Mouse (Mus musculus) kidney, postnatal 10 days (tissue): ENCODE results near the gene Cux1.
"Not testable (repeated sequence)": the region's sequence is repeated elsewhere in the genome, so short reads cannot be mapped to it uniquely, and the experiment has no call there.

Source experiments
- DNase-seq: peaks from one replicate; pipeline ENCODE4 v3.0.0; 2021; ENCODE audit warnings: mixed read lengths

Cux1 gene

GRCm38 (mm10) chr5:136241161-136241560 lies 326.1 kb downstream of the Cux1 start:
- DNase-seq, result no peak

GRCm38 (mm10) chr5:136240381-136240780 lies 326.9 kb downstream of the Cux1 start:
- DNase-seq, result no peak

GRCm38 (mm10) chr5:136237607-136238006 lies 329.7 kb downstream of the Cux1 start:
- peak; percentile 51 for DNase-seq

DNA sequence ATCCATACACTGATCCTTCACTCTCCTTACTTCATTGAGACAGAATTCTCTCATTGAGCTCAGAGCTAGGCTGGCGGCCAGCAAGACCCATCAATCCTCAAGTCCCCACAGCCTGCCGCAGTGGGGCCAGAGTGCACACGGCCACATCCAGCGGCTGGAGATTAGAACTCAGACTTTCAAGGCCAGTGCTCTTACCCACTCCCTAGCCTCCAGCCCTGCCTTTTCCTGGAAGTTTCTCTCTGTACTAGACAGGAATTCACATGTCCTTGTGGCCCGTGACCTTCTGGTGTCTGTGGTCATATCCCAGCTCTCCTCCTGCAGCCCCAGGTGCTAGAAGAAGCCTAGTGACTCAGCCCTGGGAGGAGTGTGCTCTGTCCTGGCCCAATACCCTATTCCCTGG lies 330.7 kb downstream of the Cux1 start:
- DNase-seq, result peak; percentile 47

DNA sequence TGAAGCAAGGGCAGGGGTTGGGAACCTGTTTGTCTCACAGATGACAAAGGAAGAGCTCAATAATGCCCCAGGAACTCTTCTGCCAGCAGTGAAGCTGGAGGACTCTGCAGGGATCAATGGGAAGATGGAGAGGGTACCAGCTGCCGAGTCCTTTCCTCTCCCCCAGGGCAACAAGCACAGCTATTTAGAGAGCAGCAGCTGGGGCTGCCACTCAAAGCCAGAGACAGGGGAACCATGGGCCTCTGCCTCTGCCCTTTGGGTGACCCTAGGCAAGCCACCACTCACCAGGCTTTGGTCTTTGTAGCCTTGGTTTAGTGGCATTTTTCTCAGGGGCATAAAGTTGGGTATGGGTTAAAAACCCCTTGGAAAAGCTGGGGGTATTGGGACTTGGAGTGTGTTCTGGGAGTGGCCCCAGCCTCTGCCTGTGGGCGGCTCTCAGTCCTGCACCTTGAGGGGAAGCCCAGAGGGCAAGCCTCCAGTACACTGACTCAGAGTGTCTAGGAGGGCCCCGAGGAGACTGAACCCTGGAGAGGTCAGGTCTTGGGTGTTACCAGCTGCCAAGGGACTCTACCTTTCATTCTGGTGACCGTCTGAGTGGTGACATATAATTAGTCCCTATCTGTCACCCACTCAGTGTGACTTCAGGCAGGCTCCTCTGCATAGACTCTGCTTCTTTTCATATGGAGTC lies 336.8 kb downstream of the Cux1 start:
- no peak for DNase-seq

DNA sequence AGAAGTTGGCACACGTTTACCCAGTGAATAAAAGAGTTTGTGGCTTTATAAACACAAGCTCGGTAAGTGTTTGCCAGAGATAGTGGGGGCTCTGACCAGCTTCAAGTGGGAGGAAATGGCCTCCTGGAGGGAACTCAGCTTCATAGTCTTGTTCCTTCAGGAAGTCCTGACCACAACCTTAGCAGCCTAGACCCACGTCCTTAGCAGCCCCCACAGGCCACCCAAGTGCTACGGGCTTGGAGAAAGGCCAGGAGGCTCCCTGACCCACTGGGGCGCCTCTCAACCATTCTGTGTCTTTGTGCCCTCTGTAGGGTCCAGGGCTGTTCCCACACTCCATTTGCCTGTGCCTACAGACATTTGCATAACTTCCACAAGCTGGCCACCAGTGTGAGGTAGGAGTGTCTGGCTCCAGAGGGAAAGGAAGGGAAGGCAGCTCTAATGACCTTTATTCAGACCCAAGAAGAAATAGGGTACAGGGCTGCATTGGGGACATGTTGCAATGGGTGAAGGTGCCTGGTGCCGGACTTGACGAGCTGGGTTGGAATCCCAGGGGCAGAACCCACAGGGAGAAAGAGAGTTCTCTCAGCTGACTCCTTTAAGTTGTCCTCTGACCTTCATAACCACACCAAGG lies 340.9 kb downstream of the Cux1 start:
- DNase-seq, result no peak

GRCm38 (mm10) chr5:136218585-136218984 lies 348.7 kb downstream of the Cux1 start:
- peak; percentile 4 for DNase-seq

DNA sequence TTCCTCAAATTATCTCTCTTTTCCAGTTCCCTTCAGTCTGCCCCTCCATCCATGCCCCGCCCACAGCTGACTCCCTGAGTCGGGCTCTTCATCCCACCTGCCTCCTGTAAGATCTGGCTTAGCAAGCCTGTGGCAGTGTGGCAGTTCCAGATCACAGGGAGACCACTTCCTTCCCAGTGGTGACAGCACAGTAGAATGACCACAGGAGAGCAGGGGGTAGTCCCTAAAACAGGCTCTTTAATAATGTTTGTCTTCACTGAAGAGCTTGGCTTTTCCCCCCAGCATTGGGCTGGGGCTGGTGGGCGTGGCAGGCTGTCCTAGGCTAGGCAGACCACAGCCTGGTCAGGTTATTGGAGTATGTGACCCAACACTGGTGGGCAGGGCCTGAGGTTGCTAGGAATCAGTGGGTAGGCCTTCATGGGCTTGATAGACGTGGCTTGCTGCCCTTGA lies 349.3 kb downstream of the Cux1 start:
- DNase-seq, result peak; percentile 4

GRCm38 (mm10) chr5:136217004-136217665 lies 350.2 kb downstream of the Cux1 start:
- peak; percentile 3 for DNase-seq

- DNase-seq, result peak; percentile 58
These were observed 351.3 kb downstream of the Cux1 start for GRCm38 (mm10) chr5:136215958-136216357.

- DNase-seq, result peak; percentile 5
These were observed 352.1 kb downstream of the Cux1 start for GRCm38 (mm10) chr5:136215211-136215610.

- no peak for DNase-seq
These were observed 353.6 kb downstream of the Cux1 start for GRCm38 (mm10) chr5:136213716-136214115.

GRCm38 (mm10) chr5:136212716-136213115 lies 354.6 kb downstream of the Cux1 start:
- no peak for DNase-seq

DNA sequence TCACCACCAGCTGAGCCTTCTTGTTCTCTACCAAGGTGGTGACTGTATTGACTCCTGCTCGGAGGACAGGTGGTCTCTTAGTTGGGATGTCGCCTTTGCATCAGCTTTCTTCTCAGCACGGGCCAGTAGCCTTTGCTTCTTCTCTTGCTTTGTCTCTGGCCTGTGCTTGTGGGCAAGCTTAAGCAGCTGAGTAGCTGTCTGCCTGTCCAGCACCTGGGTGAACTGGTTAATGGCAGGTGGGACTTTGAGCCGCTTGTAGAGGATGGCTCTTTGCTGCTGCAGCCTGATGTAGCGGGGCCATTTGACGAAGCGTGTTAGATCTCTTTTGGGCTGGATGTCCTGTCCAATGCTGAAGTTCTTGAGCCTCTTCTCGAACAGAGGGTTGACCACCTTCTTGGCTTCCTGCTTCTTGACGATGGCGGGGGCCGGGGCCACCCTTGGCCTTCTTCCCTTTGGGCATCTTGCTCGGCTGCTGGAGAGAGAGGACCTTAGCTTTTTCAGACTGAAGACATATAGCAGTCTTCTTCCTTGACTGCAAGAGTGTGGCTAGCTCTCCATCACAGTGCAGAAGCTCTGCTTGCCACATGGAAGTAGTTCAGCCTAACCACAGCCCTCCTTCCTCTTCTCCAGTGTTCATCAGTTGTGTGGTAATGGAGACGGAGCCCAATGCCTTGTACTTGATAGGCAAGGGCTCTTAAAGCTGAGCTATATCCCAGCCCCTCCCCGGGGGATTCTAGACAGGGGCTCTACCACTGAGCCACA lies 355.8 kb downstream of the Cux1 start:
- DNase-seq, result not testable (repeated sequence)

GRCm38 (mm10) chr5:136210549-136210948 lies 356.7 kb downstream of the Cux1 start:
- DNase-seq, result no peak

GRCm38 (mm10) chr5:136201832-136202231 lies 365.5 kb downstream of the Cux1 start:
- DNase-seq, result peak; percentile 81

DNA sequence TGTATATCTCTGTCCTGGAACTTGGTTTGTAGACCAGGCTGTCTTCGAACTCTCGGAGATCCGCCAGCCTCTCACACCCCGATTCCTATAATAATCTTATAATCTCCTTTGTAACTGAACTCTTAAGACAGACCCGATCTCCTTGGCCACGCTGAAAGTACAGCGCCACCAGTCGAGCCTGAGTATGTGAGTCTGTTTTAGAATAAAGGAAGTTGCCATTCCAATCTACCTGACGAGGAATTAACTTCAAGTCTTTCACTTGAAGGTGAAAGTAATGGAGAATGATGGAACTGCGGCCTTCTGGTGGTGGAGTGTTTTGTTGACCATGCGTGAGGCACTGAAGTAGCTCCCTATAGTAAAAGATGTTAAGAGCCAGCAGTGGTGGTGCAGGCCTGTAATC lies 367.8 kb downstream of the Cux1 start:
- peak; percentile 27 for DNase-seq

GRCm38 (mm10) chr5:136198474-136199391 lies 368.6 kb downstream of the Cux1 start, which contains the start of gene Prkrip1:
TSS of gene Prkrip1 (minus strand) at chr5:136198963.
- peak; percentile 95 for DNase-seq
